Mouse (Mus musculus) CH12.LX (cell line): Measurements from ENCODE around the gene Srsf7.

Source experiments
- CTCF ChIP-seq, 2 experiments: IDR thresholded peaks in 1 of 2; conservative IDR thresholded peaks in 1 of 2; 2 replicates each; pipeline ENCODE4 v1.5.1; 2011 to 2012; ENCODE audit warnings: low read depth in 2 of 2, low read length in 2 of 2, improper control_type of control experiment in 1 of 2, inconsistent platforms in 1 of 2, mild to moderate bottlenecking in 1 of 2, moderate library complexity in 1 of 2
- MAX ChIP-seq: IDR thresholded peaks from 2 replicates; pipeline ENCODE4 v1.6.1; 2011; ENCODE audit warnings: low read length, improper control_type of control experiment

DNA sequence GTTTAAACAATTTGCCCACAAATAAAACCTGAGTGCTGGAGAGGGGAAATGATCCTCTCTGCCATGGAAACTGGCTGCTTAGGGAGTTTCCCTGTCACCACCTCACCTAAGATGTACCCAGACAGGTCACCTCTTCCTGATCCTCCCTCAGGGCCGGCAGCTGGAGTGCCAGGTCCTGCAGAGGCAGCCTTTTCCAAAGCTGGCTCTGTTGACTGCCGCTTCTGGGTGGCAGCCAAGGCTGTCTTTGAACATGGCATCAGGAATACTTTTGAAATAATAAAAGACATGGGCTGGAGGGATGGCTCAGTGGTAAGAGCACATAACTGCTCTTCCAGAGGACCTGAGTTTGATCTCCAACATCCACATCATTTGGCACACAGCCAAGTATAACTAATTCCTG, 22.3 kb upstream of the Srsf7 start:
- TF ChIP-seq MAX (no peak), CTCF (conservative IDR thresholded peaks at IDR 0.05 in 1 of 2, IDR thresholded peaks at IDR 0.05 in 1 of 2; ENCODE audit: low read depth in 2 of 2, low read length in 2 of 2) (no peak)
